Mouse (Mus musculus) spleen, postnatal 14 days (tissue): ENCODE data around the gene Tspoap1.
A peak's percentile ranks its signal among the peaks of the same experiment; 100 is the strongest.

Experiments used
- DNase-seq, 2 experiments: peaks; one replicate each; pipeline ENCODE4 v3.0.0; 2021 to 2022; ENCODE audit warnings: low spot score in 2 of 2

The Tspoap1 gene

DNA sequence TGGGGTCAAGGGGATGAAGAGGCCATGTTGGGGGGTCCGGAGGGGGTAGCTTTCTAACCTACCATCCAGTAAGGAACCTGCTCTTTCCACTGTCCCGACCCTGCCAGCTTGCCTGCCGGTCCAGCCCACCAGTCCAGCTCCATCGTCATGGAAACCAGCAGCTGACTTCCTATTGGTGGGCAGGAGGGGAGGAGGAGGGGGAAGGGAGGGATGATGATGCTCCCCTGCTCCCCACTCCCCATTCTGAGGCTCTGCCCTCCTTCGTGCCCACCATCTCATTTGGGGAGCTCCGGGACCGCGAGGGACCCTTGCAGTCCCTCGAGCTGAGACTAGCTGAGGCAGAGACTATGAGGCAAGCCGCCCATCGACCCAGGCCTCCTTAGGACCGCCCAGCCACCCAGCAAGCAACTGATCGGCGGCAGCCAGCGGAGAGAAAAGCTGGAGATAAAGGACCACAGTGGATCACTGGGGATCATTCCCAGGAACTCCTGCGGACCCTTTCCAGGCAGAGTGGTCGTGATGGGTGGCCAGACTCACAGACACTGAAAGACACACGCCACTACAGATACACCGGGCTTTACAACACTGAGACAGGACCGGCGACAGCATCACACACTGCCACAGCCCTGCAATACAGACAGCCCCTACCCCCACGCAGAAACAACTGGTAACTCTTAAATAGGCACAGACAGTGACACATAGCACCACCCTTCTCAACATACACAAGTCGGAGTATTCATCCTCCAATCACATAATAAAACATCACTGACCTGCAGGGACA, at the start of gene Tspoap1:
TSS of gene Tspoap1 (plus strand) at position 241 of the 781 bp plus-strand sequence.
- no peak for DNase-seq

DNA sequence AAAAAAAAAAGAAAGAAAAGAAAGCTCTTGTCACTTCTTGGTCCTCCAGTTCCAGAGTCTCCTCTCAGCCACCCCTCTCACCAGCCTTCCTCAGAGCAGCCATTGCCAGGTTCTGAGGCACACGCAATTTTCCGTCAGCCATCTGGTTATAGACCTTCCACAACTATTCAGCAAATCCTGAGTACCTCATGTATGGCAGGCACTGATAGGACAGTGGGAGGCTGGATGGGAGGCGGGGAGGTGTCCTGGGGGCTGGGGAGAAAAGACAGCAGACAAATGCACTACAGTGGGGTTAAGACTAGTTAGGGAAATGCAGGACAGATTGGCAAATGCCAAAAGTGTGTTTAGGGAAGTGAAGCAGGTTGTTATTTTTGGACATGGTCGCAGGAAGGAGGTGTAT, 48.2 kb upstream of the Tspoap1 start:
- DNase-seq: no peak

GRCm38 (mm10) chr11:87715999-87716398, 44.3 kb upstream of the Tspoap1 start:
- no peak for DNase-seq

GRCm38 (mm10) chr11:87719526-87719925, 40.8 kb upstream of the Tspoap1 start:
- DNase-seq: no peak

- DNase-seq: no peak
Observed at GRCm38 (mm10) chr11:87720324-87720723, 40.0 kb upstream of the Tspoap1 start.

DNA sequence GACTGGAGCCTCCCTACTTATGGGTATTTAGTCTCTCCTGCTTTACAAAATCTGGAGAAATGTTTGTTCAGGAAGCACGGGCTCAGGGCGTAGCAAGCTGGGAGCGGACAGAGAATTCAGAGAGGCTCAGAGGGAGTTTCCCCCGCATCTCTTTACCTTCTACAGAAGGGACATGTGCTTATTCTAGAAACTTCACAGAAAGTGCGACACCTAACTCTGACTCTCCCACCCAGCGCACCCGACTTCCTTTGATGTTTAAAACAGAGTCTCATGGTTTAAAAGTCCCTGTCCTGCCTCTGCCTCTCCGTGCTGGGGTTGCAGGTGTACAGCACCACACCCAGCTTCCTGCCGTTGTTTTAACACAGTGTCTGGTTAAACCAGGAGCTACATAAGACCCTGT, 39.5 kb upstream of the Tspoap1 start:
- no peak for DNase-seq

DNA sequence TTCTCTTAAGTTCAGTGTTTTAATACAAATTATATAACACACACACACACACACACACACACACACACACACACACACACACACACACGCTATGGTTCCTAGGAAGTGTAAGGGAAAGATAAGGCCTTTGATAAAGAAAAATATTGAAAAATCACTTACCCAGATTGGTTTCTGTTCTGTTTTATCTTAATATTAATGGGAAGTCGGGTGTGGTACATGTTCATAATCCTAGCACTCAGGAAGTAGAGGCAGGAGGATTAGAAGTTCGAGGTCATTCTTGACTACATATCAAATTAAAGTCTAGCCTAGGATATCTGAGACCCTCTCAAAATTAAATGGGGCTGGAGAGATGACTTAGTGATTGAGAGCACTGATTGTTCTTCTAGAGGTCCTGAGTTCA, 38.2 kb upstream of the Tspoap1 start:
- no peak for DNase-seq

GRCm38 (mm10) chr11:87722891-87723290, 37.5 kb upstream of the Tspoap1 start:
- DNase-seq: no peak

DNA sequence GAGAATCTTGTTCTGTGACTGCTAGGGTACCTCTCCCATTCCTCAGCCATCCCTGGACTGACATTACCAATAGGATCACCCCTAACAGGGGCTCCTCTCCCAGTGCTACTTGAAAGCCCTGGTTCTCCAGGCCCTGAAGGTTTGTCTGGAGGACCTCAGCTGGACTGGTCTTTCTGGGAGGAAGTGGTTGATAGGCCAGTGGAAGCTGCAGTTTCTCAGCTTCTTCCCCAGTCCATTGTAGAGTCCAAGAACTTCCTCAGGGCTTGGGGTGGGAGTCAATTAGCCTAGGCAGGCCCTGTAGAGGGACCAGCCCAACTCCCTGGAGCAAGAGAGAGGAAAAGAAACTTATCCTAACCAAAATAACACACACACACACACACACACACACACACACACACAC, 34.8 kb upstream of the Tspoap1 start:
- DNase-seq: no peak

DNA sequence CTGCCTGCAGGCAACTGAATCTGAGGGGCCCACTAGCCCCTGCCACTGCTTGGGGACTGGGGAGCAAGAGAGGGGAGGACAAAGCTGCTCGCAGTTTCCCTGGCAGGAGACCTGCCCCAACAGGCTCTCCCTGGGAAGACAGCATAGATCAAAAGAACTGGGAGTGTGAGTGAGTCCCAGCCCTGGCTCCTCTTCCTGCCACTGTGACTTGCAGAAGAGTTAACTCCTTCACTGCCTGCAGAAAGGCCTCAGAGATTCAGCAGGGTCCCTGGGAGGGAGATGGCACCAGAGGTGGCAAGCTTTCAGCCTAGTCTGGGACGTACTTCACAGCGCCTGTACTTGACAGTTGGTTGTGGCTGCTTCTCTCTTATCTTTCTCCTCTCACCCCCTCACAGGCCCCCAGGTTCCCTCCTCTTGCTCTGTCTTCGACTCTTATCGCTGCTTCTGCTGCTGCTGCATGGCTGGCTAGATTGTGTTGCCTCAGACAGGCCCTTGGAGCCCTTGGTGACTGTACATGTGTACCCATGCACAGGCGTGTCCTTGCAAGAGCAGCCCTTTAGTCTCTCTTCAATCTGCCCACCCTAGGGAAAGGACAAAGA, 34.3 kb upstream of the Tspoap1 start:
- peak in 1 of 2 experiments; percentile 38 for DNase-seq

- DNase-seq: no peak
Observed at GRCm38 (mm10) chr11:87727021-87727420, 33.3 kb upstream of the Tspoap1 start.

DNA sequence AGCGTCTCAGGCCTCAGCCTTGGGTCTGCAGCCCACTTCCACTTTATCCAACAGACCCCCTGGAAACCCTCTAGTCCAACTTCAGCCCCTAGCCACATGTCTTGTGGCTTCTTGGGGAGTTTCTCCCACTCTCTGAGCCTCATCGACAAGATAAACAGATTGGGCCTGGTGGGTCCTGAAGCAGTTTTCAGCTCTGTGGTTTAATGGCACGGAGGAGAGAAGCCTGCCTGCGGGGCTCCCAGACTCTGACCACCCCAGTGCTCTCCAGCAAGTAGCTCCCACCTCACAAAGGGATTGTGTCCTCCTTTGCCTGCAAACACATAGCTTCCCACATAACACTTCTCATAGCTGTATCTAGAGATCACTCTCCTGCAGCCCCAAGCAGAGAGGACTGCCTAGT, 32.9 kb upstream of the Tspoap1 start:
- no peak for DNase-seq

DNA sequence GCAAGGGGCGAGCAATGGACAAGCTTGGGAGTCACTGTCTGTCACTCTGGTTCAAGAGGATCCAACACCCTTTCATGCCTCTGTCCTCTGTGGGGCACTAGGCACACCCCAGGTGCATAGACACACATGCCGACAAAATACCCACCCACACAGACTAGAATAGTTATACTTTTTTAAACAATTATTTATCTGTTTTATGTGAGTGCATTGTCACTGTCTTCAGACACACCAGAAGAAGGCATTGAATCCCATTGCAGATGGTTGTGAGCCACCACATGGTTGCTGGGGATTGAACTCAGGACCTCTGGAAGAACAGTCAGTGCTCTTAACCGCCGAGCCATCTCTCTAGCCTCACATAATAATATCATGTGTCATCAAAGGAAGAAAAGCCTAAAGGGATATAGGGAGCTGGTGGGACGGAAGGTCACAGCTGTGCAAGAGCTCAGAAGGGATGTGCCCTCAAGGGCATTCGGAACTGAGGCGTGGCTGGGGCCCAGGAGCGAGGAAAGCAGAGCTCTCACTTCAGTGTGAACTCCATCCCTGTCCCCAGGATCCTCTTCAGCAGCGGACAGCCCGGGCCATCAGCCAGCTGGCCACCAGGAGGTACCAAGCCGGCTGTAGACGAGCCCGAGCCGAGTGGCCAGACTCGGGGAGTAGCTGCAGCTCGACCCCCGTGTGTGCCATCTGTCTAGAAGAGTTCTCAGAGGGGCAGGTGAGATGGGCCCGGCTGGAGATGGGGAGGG, 31.3 kb upstream of the Tspoap1 start:
- no peak for DNase-seq

DNA sequence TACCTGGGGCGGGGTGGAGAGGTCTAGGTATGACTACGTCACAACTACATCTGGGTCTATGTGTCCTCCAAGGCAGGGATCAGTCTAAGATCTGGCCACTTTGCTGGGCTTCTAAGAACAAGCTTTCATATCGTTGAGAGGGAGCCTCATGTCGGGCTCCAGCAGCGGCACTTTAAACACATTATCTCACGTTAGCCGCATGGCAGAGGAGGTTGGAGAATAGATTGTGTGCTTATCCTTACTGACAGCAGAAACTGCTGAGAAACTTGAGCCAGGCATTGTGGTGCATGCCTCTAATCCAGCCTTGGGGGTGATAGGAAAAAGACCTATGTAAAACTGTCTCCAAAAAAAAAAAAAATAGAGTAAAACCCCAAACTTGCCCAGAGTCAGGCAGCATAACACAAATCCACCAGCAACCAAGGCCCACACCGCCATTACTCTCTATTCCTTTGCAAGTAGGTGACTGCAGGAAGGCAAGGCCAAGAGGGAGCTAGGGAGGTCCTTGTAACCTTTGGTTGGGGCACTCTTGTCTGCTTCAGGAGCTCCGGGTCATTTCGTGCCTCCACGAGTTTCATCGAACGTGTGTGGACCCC, 30.7 kb upstream of the Tspoap1 start:
- DNase-seq: no peak

- no peak for DNase-seq
Observed at GRCm38 (mm10) chr11:87730652-87731310, 29.6 kb upstream of the Tspoap1 start.

DNA sequence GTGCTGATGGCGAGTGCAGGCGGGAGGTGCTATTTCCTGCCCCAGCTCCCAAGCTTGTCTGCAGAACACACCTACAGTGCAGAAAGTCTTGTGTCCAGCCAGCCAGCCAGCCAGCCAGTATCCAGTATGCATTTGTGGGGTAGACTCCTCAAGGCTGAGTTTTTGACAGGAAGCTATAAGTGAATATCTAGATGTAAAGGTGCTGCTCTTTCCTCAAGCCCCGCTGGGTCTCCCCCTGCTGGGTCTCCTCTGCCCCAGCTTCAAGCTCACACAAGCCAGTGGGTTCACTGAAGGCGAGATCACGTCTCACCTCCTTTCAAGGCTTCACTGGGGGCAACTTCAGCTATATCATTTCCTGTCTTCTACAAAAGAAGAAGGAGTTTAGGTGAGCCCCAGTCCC, 26.0 kb upstream of the Tspoap1 start:
- DNase-seq: no peak

GRCm38 (mm10) chr11:87735691-87736090, 24.6 kb upstream of the Tspoap1 start:
- DNase-seq: no peak

- DNase-seq: peak in 1 of 2 experiments; percentile 64
Observed at GRCm38 (mm10) chr11:87736647-87737134, 23.6 kb upstream of the Tspoap1 start.

GRCm38 (mm10) chr11:87737175-87737740, 23.1 kb upstream of the Tspoap1 start, which contains the start of gene Supt4a:
TSS of gene Supt4a (plus strand) at chr11:87737552.
- peak; percentile 98 to 99 for DNase-seq

DNA sequence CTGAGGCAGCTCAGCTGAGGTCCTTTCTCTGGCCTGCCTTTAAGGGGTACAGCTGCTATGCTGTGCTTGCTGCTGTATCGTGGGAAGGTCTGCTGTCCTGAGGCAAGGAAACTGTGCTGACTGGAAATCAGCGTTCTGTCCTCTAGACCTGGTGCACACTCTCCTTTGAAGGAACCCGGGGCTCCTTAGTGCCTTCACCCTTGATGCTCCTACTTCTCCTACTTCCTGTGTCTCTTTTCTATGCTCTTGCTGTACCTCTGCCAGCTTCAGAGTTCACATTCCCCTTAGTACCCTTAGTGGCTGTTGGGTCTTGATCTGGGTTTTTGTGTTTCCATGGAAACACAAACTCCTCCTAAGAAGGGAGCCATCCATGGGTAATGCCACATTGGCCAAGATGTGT, 16.6 kb upstream of the Tspoap1 start:
- no peak for DNase-seq

GRCm38 (mm10) chr11:87744964-87745363, 15.4 kb upstream of the Tspoap1 start:
- DNase-seq: no peak
